Mouse (Mus musculus): Measurements from ENCODE around the gene Sdk1. TPM values are rescaled to one million over a fixed set of nuclear protein-coding genes. Genes with fewer than 3 reads are reported as not detected.
A peak's percentile ranks its signal among the peaks of the same experiment; 100 is the strongest.

Gene Sdk1
- polyA plus RNA-seq, 1 experiment from 2014 or later: 0.93 TPM

DNA sequence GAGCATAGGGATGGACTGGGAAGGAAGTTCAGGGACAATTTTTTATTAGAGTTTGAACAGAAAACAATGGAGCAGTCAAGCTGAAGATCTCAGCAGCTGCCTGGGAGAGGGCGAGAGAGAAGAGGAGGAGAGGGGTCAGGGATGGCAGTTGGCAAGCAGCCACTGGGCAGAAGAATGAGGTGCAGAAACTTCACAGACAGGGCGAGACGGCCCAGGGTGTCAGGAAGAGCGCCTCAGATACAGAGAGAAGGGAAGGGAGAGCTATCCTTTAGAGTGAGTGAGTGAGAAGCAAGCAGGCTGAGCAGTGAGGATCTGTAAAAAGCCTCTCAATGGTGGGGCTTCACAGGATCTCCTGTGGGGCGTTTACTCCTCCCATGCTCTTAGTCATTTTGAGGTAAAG lies 319.0 kb downstream of the Sdk1 start:
- Histone ChIP-seq H3K9ac (ENCODE audit: low read length) (no peak overlapping the region), H3K4me3 (ENCODE audit: low read depth, low read length) (no peak overlapping the region), H3K27me3 (ENCODE audit: control insufficient read depth, insufficient read depth, low read length) (no peaks in the 10 kb centered on the region), H3K4me1 (ENCODE audit: control insufficient read depth, insufficient read depth, low read length) (peaks cover 9% of the 10 kb centered on the region; the same call in 1 of the 2 replicates), H3K4me2 (no peak overlapping the region), H3K9me3 (ENCODE audit: control insufficient read depth, low read length) (no peaks in the 10 kb centered on the region), H3K27ac (ENCODE audit: low read depth, low read length) (no peak overlapping the region), H3K36me3 (ENCODE audit: control insufficient read depth, insufficient read depth, low read length) (no peaks in the 10 kb centered on the region)
- no peak for ATAC-seq (ENCODE audit: low FRiP score)
- DNase-seq (ENCODE audit: low spot score, missing footprints): no peak
- 72% methylated on average over 5 of the region's 5 CpGs for WGBS

DNA sequence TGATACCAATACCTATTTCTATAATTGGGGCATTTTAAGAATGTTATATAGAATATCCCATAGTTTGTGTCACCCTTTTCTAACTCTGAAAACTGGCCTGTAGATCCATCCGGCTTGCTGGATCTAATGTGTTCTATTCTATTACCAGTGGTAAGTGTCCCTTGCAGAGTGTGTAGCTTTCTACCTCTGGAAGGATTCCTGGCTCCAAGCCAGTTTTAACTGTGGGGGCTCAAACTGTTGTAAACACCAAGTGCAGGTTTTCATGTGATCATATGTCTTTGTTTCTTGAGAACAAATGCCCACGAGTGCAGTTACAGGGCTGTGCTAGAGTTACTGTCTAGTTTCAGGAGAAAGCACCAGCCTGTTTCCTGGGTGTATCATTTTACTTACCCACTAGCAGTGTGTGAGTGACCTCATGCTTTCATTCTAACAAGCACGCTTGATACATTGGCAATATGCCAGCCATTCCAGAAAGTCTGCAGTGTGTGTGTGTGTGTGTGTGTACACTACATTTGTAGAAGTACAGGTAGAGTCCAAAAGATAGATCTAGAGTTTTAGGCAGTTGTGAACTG lies 320.8 kb downstream of the Sdk1 start:
- no peaks in the 10 kb centered on the region for H3K36me3 ChIP-seq (ENCODE audit: control insufficient read depth, insufficient read depth, low read length)
- no peak overlapping the region for H3K9ac ChIP-seq (ENCODE audit: low read length)
- H3K4me3 ChIP-seq (ENCODE audit: low read depth, low read length): no peak overlapping the region
- no peak for DNase-seq (ENCODE audit: low spot score, missing footprints)
- H3K9me3 ChIP-seq (ENCODE audit: control insufficient read depth, low read length): no peaks in the 10 kb centered on the region
- no peak overlapping the region for H3K4me2 ChIP-seq
- WGBS: 83% methylated on average over 3 of the region's 3 CpGs
- 0 out of 2 replicates have a peak, but pooled peaks cover under 1% of the 10 kb centered on the region for H3K4me1 ChIP-seq (ENCODE audit: control insufficient read depth, insufficient read depth, low read length)
- H3K27ac ChIP-seq (ENCODE audit: low read depth, low read length): no peak overlapping the region
- no peaks in the 10 kb centered on the region for H3K27me3 ChIP-seq (ENCODE audit: control insufficient read depth, insufficient read depth, low read length)
- no peak for ATAC-seq (ENCODE audit: low FRiP score)

DNA sequence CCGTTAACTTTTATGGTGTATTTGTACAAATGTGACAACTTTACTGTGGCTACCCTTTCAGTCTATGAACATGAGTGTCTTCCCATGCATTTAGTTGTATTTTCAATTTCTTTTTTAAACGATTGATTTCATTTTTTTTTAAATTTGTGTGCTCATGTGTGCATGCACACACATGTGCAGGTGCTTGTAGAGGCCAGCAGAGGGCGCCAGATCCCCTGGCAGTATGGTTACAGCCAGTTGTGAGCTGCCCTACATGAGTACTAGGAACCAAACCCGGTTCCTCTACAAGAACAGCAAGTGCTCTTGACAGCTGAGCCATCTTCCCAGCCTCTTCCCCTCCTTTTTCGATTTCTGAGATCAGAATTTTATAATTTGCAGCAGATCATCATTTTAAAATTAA lies 322.9 kb downstream of the Sdk1 start:
- ATAC-seq (ENCODE audit: low FRiP score): no peak
- H3K36me3 ChIP-seq (ENCODE audit: control insufficient read depth, insufficient read depth, low read length): no peaks in the 10 kb centered on the region
- H3K9me3 ChIP-seq (ENCODE audit: control insufficient read depth, low read length): no peaks in the 10 kb centered on the region
- no peak overlapping the region for H3K27ac ChIP-seq (ENCODE audit: low read depth, low read length)
- no peak overlapping the region for H3K4me2 ChIP-seq
- no peaks in the 10 kb centered on the region for H3K27me3 ChIP-seq (ENCODE audit: control insufficient read depth, insufficient read depth, low read length)
- no peak for DNase-seq (ENCODE audit: low spot score, missing footprints)
- whole genome bisulfite sequencing: 82% methylated on average over 5 of the region's 5 CpGs
- H3K9ac ChIP-seq (ENCODE audit: low read length): no peak overlapping the region
- no peak overlapping the region for H3K4me3 ChIP-seq (ENCODE audit: low read depth, low read length)
- no peaks in the 10 kb centered on the region for H3K4me1 ChIP-seq (ENCODE audit: control insufficient read depth, insufficient read depth, low read length)

DNA sequence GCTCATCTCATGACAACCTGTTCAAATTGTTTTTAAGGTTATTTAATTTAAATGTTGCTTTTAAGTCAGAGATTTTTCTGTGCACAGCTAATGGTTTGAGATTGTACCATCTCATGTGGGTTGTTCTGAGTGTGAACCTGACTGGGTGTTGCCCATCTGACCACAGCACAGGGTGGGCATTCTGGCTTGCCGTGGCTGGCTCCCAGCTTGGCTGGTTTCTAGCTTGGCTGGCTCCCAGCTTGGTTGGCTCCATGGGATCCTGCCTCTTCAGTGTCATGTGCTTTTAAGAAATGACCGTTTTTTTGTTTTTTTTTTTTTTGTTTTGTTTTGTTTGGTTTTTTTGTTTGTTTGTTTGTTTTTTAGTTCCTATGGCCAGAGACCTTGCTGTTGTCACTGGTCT lies 326.8 kb downstream of the Sdk1 start:
- WGBS: 86% methylated on average over 2 of the region's 2 CpGs
- Histone ChIP-seq H3K36me3 (ENCODE audit: control insufficient read depth, insufficient read depth, low read length) (no peaks in the 10 kb centered on the region), H3K4me1 (ENCODE audit: control insufficient read depth, insufficient read depth, low read length) (no peaks in the 10 kb centered on the region), H3K4me2 (no peak overlapping the region), H3K9me3 (ENCODE audit: control insufficient read depth, low read length) (no peaks in the 10 kb centered on the region), H3K27ac (ENCODE audit: low read depth, low read length) (no peak overlapping the region), H3K9ac (ENCODE audit: low read length) (no peak overlapping the region), H3K27me3 (ENCODE audit: control insufficient read depth, insufficient read depth, low read length) (no peaks in the 10 kb centered on the region), H3K4me3 (ENCODE audit: low read depth, low read length) (no peak overlapping the region)
- DNase-seq (ENCODE audit: low spot score, missing footprints): peak; percentile 69
- ATAC-seq (ENCODE audit: low FRiP score): no peak

DNA sequence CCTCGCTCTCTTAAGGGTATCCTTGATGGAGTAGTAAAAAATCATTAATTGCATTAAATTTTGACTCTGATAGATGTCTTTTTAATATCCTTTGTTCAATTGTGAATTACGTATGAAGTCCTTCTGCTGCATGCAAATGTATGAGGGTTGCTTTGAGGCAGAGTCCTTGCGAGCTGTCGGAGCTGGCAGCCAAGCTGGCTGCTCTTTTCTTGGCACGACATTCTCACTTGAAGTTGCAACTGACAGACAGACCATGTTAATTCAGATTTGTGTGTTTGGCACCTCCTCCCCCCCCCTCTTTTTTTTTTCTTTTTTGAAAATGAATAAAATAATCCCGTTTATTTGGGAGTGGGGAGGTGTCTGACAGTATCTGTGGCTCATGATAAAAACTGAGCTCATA lies 329.2 kb downstream of the Sdk1 start:
- Histone ChIP-seq H3K36me3 (ENCODE audit: control insufficient read depth, insufficient read depth, low read length) (no peaks in the 10 kb centered on the region), H3K4me3 (ENCODE audit: low read depth, low read length) (no peak overlapping the region), H3K9ac (ENCODE audit: low read length) (no peak overlapping the region), H3K9me3 (ENCODE audit: control insufficient read depth, low read length) (no peaks in the 10 kb centered on the region), H3K4me2 (no peak overlapping the region), H3K4me1 (ENCODE audit: control insufficient read depth, insufficient read depth, low read length) (no peaks in the 10 kb centered on the region), H3K27ac (ENCODE audit: low read depth, low read length) (no peak overlapping the region), H3K27me3 (ENCODE audit: control insufficient read depth, insufficient read depth, low read length) (no peaks in the 10 kb centered on the region)
- WGBS: 83% methylated on average over 6 of the region's 6 CpGs
- peak; percentile 49 for DNase-seq (ENCODE audit: low spot score, missing footprints)
- ATAC-seq (ENCODE audit: low FRiP score): no peak

DNA sequence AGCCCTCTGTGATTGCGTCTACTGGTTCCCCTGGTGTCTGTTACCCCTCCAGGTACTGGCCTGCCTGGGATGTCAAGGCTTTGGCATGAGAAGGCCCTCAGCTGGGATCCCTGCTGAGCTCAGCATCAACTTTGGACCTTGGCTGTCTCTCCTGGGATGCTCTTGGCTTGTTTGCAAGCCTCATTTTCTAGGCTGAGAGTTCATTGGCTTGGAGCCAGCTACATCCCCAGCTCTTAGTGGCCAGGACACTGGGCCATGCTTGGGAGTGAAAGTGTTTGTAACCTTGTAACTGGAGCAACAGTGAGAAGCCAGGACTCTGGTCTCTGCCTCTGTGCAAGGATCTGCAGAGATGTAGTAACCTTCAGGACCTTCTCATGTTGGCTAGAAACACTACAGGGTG lies 333.0 kb downstream of the Sdk1 start:
- WGBS: 88% methylated on average over 1 of the region's 1 CpGs
- Histone ChIP-seq H3K9ac (ENCODE audit: low read length) (no peak overlapping the region), H3K4me2 (no peak overlapping the region), H3K4me1 (ENCODE audit: control insufficient read depth, insufficient read depth, low read length) (no peaks in the 10 kb centered on the region), H3K9me3 (ENCODE audit: control insufficient read depth, low read length) (no peaks in the 10 kb centered on the region), H3K27ac (ENCODE audit: low read depth, low read length) (no peak overlapping the region), H3K36me3 (ENCODE audit: control insufficient read depth, insufficient read depth, low read length) (no peaks in the 10 kb centered on the region), H3K4me3 (ENCODE audit: low read depth, low read length) (no peak overlapping the region), H3K27me3 (ENCODE audit: control insufficient read depth, insufficient read depth, low read length) (no peaks in the 10 kb centered on the region)
- ATAC-seq (ENCODE audit: low FRiP score) (no peak), DNase-seq (ENCODE audit: low spot score, missing footprints) (no peak)

DNA sequence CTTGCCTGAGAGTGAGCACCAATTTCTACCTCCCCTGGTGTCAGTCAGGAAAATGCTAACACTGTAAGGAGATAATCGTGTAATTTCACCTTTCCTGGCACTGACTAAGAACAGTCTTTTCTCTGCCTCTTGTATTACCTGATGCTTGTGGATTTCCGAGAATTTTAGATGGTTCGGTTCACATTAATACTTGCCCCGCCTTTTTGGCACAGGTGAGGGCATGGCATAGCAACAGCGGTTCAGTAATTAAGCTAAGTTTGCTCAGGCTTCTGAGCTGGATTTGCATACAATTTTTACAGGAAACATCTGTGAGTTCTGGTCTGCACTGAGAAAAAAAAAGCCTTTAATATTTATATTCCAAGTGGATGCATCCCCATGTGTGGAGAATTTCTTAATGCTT lies 350.0 kb downstream of the Sdk1 start:
- Histone ChIP-seq H3K4me2 (no peak overlapping the region), H3K4me1 (ENCODE audit: control insufficient read depth, insufficient read depth, low read length) (no peaks in the 10 kb centered on the region), H3K27me3 (ENCODE audit: control insufficient read depth, insufficient read depth, low read length) (no peaks in the 10 kb centered on the region), H3K9ac (ENCODE audit: low read length) (no peak overlapping the region), H3K27ac (ENCODE audit: low read depth, low read length) (no peak overlapping the region), H3K9me3 (ENCODE audit: control insufficient read depth, low read length) (no peaks in the 10 kb centered on the region), H3K36me3 (ENCODE audit: control insufficient read depth, insufficient read depth, low read length) (no peaks in the 10 kb centered on the region), H3K4me3 (ENCODE audit: low read depth, low read length) (no peak overlapping the region)
- WGBS: 92% methylated on average over 5 of the region's 5 CpGs
- DNase-seq (ENCODE audit: low spot score, missing footprints) (no peak), ATAC-seq (ENCODE audit: low FRiP score) (no peak)

DNA sequence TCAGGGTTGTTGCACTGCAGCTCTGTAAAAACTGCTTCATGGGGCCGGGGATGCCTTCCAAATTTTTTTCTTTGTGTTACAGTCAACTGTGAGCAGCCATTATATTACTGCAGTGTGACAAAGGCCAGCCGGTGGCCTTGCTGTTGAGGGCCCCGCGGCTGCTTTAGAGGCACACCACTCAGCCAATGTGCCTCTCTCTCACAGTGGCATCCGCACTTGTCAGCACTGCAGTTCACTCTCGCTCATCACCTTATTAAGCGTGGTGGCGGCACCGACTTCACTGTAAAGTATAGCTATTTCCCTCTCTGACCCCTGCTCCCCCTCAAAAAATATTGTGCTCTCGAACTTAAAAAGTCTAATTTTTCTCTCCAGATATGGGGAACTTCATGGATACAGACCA lies 371.4 kb downstream of the Sdk1 start:
- H3K27me3 ChIP-seq (ENCODE audit: control insufficient read depth, insufficient read depth, low read length): no peaks in the 10 kb centered on the region
- no peak overlapping the region for H3K27ac ChIP-seq (ENCODE audit: low read depth, low read length)
- no peaks in the 10 kb centered on the region for H3K9me3 ChIP-seq (ENCODE audit: control insufficient read depth, low read length)
- no peak for DNase-seq (ENCODE audit: low spot score, missing footprints)
- H3K4me1 ChIP-seq (ENCODE audit: control insufficient read depth, insufficient read depth, low read length): no peaks in the 10 kb centered on the region
- H3K4me2 ChIP-seq: no peak overlapping the region
- no peak overlapping the region for H3K9ac ChIP-seq (ENCODE audit: low read length)
- ATAC-seq (ENCODE audit: low FRiP score): no peak
- no peak overlapping the region for H3K4me3 ChIP-seq (ENCODE audit: low read depth, low read length)
- WGBS: 88% methylated on average over 10 of the region's 10 CpGs
- H3K36me3 ChIP-seq (ENCODE audit: control insufficient read depth, insufficient read depth, low read length): no peaks in the 10 kb centered on the region

DNA sequence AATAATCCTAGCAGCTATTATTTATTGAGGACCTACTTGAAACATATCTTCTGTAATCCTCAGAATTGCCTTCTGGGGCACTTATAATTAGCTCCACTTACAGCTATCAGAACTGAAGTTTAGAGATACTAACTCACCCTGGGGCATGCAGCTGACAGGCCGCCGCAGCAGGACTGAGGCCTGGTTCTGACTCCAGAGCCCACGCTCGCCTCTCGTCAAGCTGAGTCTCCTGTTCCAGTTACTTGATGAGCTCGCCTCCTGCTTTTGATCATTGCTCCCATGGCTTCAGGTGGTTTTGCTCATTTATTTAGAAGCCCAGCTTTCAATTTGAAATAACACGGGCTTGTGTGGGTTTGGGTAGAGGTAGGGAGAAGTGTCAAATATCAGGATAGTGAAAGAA lies 374.5 kb downstream of the Sdk1 start:
- Histone ChIP-seq H3K36me3 (ENCODE audit: control insufficient read depth, insufficient read depth, low read length) (no peaks in the 10 kb centered on the region), H3K9me3 (ENCODE audit: control insufficient read depth, low read length) (no peaks in the 10 kb centered on the region), H3K9ac (ENCODE audit: low read length) (no peak overlapping the region), H3K27me3 (ENCODE audit: control insufficient read depth, insufficient read depth, low read length) (no peaks in the 10 kb centered on the region), H3K27ac (ENCODE audit: low read depth, low read length) (no peak overlapping the region), H3K4me1 (ENCODE audit: control insufficient read depth, insufficient read depth, low read length) (no peaks in the 10 kb centered on the region), H3K4me2 (no peak overlapping the region), H3K4me3 (ENCODE audit: low read depth, low read length) (no peak overlapping the region)
- DNase-seq (ENCODE audit: low spot score, missing footprints) (peak; percentile 23), ATAC-seq (ENCODE audit: low FRiP score) (no peak)
- WGBS: 79% methylated on average over 7 of the region's 7 CpGs

DNA sequence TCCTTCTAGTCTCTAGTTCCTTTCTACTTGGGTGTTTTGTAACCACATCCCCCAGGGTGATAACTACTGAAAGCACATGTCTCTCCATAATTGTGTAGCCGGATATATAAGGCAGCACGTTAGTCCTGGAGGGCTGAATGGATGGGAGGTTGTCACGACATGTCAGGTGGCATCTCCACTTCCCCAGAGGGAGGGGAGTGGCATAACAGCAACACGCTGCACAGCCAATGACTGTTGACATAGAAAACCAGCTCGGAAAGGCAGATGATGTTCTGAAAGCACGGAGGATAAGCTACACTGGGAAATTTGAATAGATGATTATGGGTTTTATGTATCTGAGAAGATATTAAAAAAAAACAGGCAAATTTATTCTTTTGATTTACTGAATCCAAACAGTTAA lies 376.4 kb downstream of the Sdk1 start:
- DNase-seq (ENCODE audit: low spot score, missing footprints) (no peak), ATAC-seq (ENCODE audit: low FRiP score) (no peak)
- Histone ChIP-seq H3K9ac (ENCODE audit: low read length) (no peak overlapping the region), H3K9me3 (ENCODE audit: control insufficient read depth, low read length) (no peaks in the 10 kb centered on the region), H3K4me1 (ENCODE audit: control insufficient read depth, insufficient read depth, low read length) (no peaks in the 10 kb centered on the region), H3K27me3 (ENCODE audit: control insufficient read depth, insufficient read depth, low read length) (no peaks in the 10 kb centered on the region), H3K27ac (ENCODE audit: low read depth, low read length) (no peak overlapping the region), H3K36me3 (ENCODE audit: control insufficient read depth, insufficient read depth, low read length) (no peaks in the 10 kb centered on the region), H3K4me3 (ENCODE audit: low read depth, low read length) (no peak overlapping the region), H3K4me2 (no peak overlapping the region)
- WGBS: 70% methylated on average over 6 of the region's 6 CpGs
